Mouse (Mus musculus) myocyte (in vitro differentiated cells): ENCODE results near the gene Pfdn4. TPM values are rescaled to one million over a fixed set of nuclear protein-coding genes. Genes with fewer than 3 reads are reported as not detected.

Source experiments
- H3K27me3 ChIP-seq: one replicate; pipeline ENCODE4 v1.6.1; 2011; ENCODE audit not compliant: control insufficient read depth, insufficient read depth, insufficient read length
- H3K36me3 ChIP-seq: one replicate; pipeline ENCODE4 v1.6.1; 2011; ENCODE audit not compliant: control insufficient read depth, insufficient read depth
- H3K4me2 ChIP-seq: one replicate; pipeline ENCODE4 v1.6.1; 2011; ENCODE audit warnings: low read depth, control low read depth
- H3K4me3 ChIP-seq: one replicate; pipeline ENCODE4 v1.5.1; 2011; ENCODE audit warnings: mild to moderate bottlenecking, control low read depth, moderate library complexity
- H3K79me2 ChIP-seq: one replicate; pipeline ENCODE4 v1.6.1; 2011; ENCODE audit not compliant: control insufficient read depth, insufficient read depth
- H3ac ChIP-seq: one replicate; pipeline ENCODE4 v1.6.1; 2011; ENCODE audit not compliant: control insufficient read depth, insufficient read length
- CEBPB ChIP-seq: IDR thresholded peaks from 2 replicates; pipeline ENCODE4 v1.6.1; 2011; ENCODE audit warnings: mild to moderate bottlenecking, moderate library complexity; ENCODE audit not compliant: poor library complexity, insufficient read depth, severe bottlenecking
- E2F4 ChIP-seq: IDR thresholded peaks from one replicate; pipeline ENCODE4 v1.6.1; 2011; ENCODE audit warnings: mild to moderate bottlenecking, control low read depth, moderate library complexity; ENCODE audit not compliant: insufficient read depth
- MAX ChIP-seq: IDR thresholded peaks from one replicate; pipeline ENCODE4 v1.6.1; 2011; ENCODE audit warnings: low read depth, mild to moderate bottlenecking, control low read depth
- MYOD1 ChIP-seq, 3 experiments: IDR thresholded peaks; one replicate each; pipeline ENCODE4 v1.6.1; 2011; ENCODE audit warnings: control low read depth in 2 of 3, low read depth in 2 of 3, mild to moderate bottlenecking in 2 of 3, moderate library complexity in 1 of 3; ENCODE audit not compliant: insufficient read length in 2 of 3, control insufficient read depth in 1 of 3
- MYOG ChIP-seq, 3 experiments: IDR thresholded peaks; one replicate each; pipeline ENCODE4 v1.6.1; 2011; ENCODE audit warnings: control low read depth in 2 of 3, low read depth in 2 of 3, mild to moderate bottlenecking in 2 of 3; ENCODE audit not compliant: insufficient read length in 2 of 3, control insufficient read depth in 1 of 3, insufficient read depth in 1 of 3
- POLR2A ChIP-seq: IDR thresholded peaks from one replicate; pipeline ENCODE4 v1.6.1; 2011; ENCODE audit warnings: low read depth, mild to moderate bottlenecking, control low read depth, moderate library complexity; ENCODE audit not compliant: insufficient read length
- POLR2AphosphoS2 ChIP-seq: IDR thresholded peaks from one replicate; pipeline ENCODE4 v1.6.1; 2011; ENCODE audit warnings: low read depth, control low read depth; ENCODE audit not compliant: insufficient read length
- REST ChIP-seq: IDR thresholded peaks from one replicate; pipeline ENCODE4 v1.6.1; 2011; ENCODE audit warnings: mild to moderate bottlenecking, control low read depth, moderate library complexity; ENCODE audit not compliant: insufficient read depth, insufficient read length
- SRF ChIP-seq: IDR thresholded peaks from one replicate; pipeline ENCODE4 v1.6.1; 2011; ENCODE audit warnings: low read depth; ENCODE audit not compliant: control insufficient read depth, insufficient read length
- TCF12 ChIP-seq: IDR thresholded peaks from one replicate; pipeline ENCODE4 v1.6.1; 2011; ENCODE audit warnings: mild to moderate bottlenecking, control low read depth; ENCODE audit not compliant: poor library complexity, insufficient read depth, severe bottlenecking
- TCF3 ChIP-seq: IDR thresholded peaks from one replicate; pipeline ENCODE4 v1.6.1; 2011; ENCODE audit warnings: low read depth, control low read depth; ENCODE audit not compliant: insufficient read length
- USF1 ChIP-seq: IDR thresholded peaks from one replicate; pipeline ENCODE4 v1.6.1; 2011; ENCODE audit warnings: low read depth, mild to moderate bottlenecking, control low read depth, moderate library complexity
- polyA plus RNA-seq: library from polyadenylated mRNA; unstranded; fragments of >200 nt; fragmentation: generic; extraction: Trizol; gene quantifications from one replicate; pipeline ENCODE4 v1.2.1, GENCODE M21; 2012; ENCODE audit warnings: missing spikeins

Gene Pfdn4
- polyA plus RNA-seq, 1 experiment, result 34.0 TPM

GRCm38 (mm10) chr2:170476643-170477042 is 19.6 kb upstream of the Pfdn4 start:
- Histone ChIP-seq H3K36me3 (no peaks in the 10 kb centered on the region), H3ac (no peak overlapping the region), H3K27me3 (no peaks in the 10 kb centered on the region), H3K4me3 (no peak overlapping the region), H3K4me2 (no peak overlapping the region), H3K79me2 (no peaks in the 10 kb centered on the region)
- no peak for TF ChIP-seq SRF
- no peak for TF ChIP-seq MYOG (IDR thresholded peaks at IDR 0.05; ENCODE audit: control insufficient read depth in 1 of 3, insufficient read depth in 1 of 3, insufficient read length in 2 of 3, low read depth in 2 of 3)
- TF ChIP-seq E2F4, result no peak
- no peak for TF ChIP-seq CEBPB
- no peak for TF ChIP-seq USF1
- TF ChIP-seq TCF12, result no peak
- no peak for TF ChIP-seq MAX
- no peak for TF ChIP-seq MYOD1 (IDR thresholded peaks at IDR 0.05; ENCODE audit: control insufficient read depth in 1 of 3, insufficient read length in 2 of 3, low read depth in 2 of 3)
- TF ChIP-seq REST, result no peak
- TF ChIP-seq POLR2A, result no peak
- no peak for TF ChIP-seq POLR2AphosphoS2
- no peak for TF ChIP-seq TCF3

- no peak overlapping the region for H3ac ChIP-seq
- H3K4me2 ChIP-seq, result no peak overlapping the region
- no peaks in the 10 kb centered on the region for H3K36me3 ChIP-seq
- TF ChIP-seq MYOD1 (IDR thresholded peaks at IDR 0.05; ENCODE audit: control insufficient read depth in 1 of 3, insufficient read length in 2 of 3, low read depth in 2 of 3), result no peak
- no peak for TF ChIP-seq POLR2AphosphoS2
- no peak for TF ChIP-seq SRF
- TF ChIP-seq MAX, result no peak
- TF ChIP-seq USF1, result no peak
- TF ChIP-seq REST, result no peak
- no peak for TF ChIP-seq MYOG (IDR thresholded peaks at IDR 0.05; ENCODE audit: control insufficient read depth in 1 of 3, insufficient read depth in 1 of 3, insufficient read length in 2 of 3, low read depth in 2 of 3)
- no peak for TF ChIP-seq TCF3
- no peak for TF ChIP-seq POLR2A
- no peak for TF ChIP-seq E2F4
- no peak for TF ChIP-seq TCF12
- TF ChIP-seq CEBPB, result no peak
- H3K79me2 ChIP-seq, result no peaks in the 10 kb centered on the region
- H3K4me3 ChIP-seq, result no peak overlapping the region
- peaks cover 20% of the 10 kb centered on the region for H3K27me3 ChIP-seq
These were observed 14.1 kb upstream of the Pfdn4 start for GRCm38 (mm10) chr2:170482019-170482540.

- Histone ChIP-seq H3K79me2 (no peaks in the 10 kb centered on the region), H3K36me3 (no peaks in the 10 kb centered on the region), H3ac (no peak overlapping the region), H3K27me3 (peaks cover 20% of the 10 kb centered on the region), H3K4me3 (no peak overlapping the region), H3K4me2 (no peak overlapping the region)
- TF ChIP-seq REST, result no peak
- no peak for TF ChIP-seq MYOD1 (IDR thresholded peaks at IDR 0.05; ENCODE audit: control insufficient read depth in 1 of 3, insufficient read length in 2 of 3, low read depth in 2 of 3)
- TF ChIP-seq SRF, result no peak
- no peak for TF ChIP-seq TCF3
- TF ChIP-seq USF1, result no peak
- TF ChIP-seq TCF12, result no peak
- TF ChIP-seq E2F4, result no peak
- no peak for TF ChIP-seq CEBPB
- TF ChIP-seq POLR2A, result no peak
- no peak for TF ChIP-seq POLR2AphosphoS2
- no peak for TF ChIP-seq MAX
- no peak for TF ChIP-seq MYOG (IDR thresholded peaks at IDR 0.05; ENCODE audit: control insufficient read depth in 1 of 3, insufficient read depth in 1 of 3, insufficient read length in 2 of 3, low read depth in 2 of 3)
These were observed 12.3 kb upstream of the Pfdn4 start for GRCm38 (mm10) chr2:170483914-170484313.

- Histone ChIP-seq H3K4me3 (no peak overlapping the region), H3K4me2 (no peak overlapping the region), H3K79me2 (no peaks in the 10 kb centered on the region), H3ac (no peak overlapping the region), H3K27me3 (peaks cover 34% of the 10 kb centered on the region), H3K36me3 (no peaks in the 10 kb centered on the region)
- no peak for TF ChIP-seq MYOG (IDR thresholded peaks at IDR 0.05; ENCODE audit: control insufficient read depth in 1 of 3, insufficient read depth in 1 of 3, insufficient read length in 2 of 3, low read depth in 2 of 3)
- TF ChIP-seq REST, result no peak
- no peak for TF ChIP-seq POLR2A
- no peak for TF ChIP-seq USF1
- no peak for TF ChIP-seq MYOD1 (IDR thresholded peaks at IDR 0.05; ENCODE audit: control insufficient read depth in 1 of 3, insufficient read length in 2 of 3, low read depth in 2 of 3)
- no peak for TF ChIP-seq CEBPB
- no peak for TF ChIP-seq POLR2AphosphoS2
- TF ChIP-seq TCF12, result no peak
- no peak for TF ChIP-seq SRF
- no peak for TF ChIP-seq E2F4
- TF ChIP-seq TCF3, result no peak
- no peak for TF ChIP-seq MAX
These were observed 9.0 kb upstream of the Pfdn4 start for GRCm38 (mm10) chr2:170487202-170487601.
